Mouse (Mus musculus): ENCODE measurements around the gene Dbndd2.

The Dbndd2 gene

GRCm38 (mm10) chr2:164540652-164541427 lies 54.9 kb downstream of the Dbndd2 start:
- DNase-seq (ENCODE audit: low read depth, low spot score) = no peak

GRCm38 (mm10) chr2:164542132-164542531 lies 56.2 kb downstream of the Dbndd2 start:
- no peak for DNase-seq (ENCODE audit: low read depth, low spot score)

- DNase-seq (ENCODE audit: low read depth, low spot score) = no peak
These were observed 56.7 kb downstream of the Dbndd2 start for GRCm38 (mm10) chr2:164542598-164542997.
